Mouse (Mus musculus) 416B (cell line): ENCODE measurements at regions not wholly inside any gene's neighbourhood (a gene's known extent, or its start where the extent isn't known, plus 50 kb on each side); places are given as distances from the start of the nearest gene placed in this dataset.

ENCODE experiments used
- DNase-seq: peaks from one replicate; pipeline ENCODE4 v3.0.0; 2011; ENCODE audit warnings: low read depth

- DNase-seq, result no peak
Observed at GRCm38 (mm10) chr3:39372426-39372950, 485.7 kb downstream of the Fat4 start.

GRCm38 (mm10) chr3:39375465-39375864, 488.7 kb downstream of the Fat4 start:
- DNase-seq, result no peak

GRCm38 (mm10) chr3:39388491-39388890, 501.8 kb downstream of the Fat4 start:
- no peak for DNase-seq

- no peak for DNase-seq
Observed at GRCm38 (mm10) chr3:39390442-39390841, 503.7 kb downstream of the Fat4 start.

- peak; percentile 2 for DNase-seq
Observed at GRCm38 (mm10) chr3:39392053-39392452, 505.3 kb downstream of the Fat4 start.

- no peak for DNase-seq
Observed at GRCm38 (mm10) chr3:39396672-39397071, 509.9 kb downstream of the Fat4 start.

GRCm38 (mm10) chr3:39397255-39397654, 510.5 kb downstream of the Fat4 start:
- DNase-seq, result no peak

- no peak for DNase-seq
Observed at GRCm38 (mm10) chr3:39397677-39398076, 510.9 kb downstream of the Fat4 start.

- no peak for DNase-seq
Observed at GRCm38 (mm10) chr3:39424778-39425642, 538.3 kb downstream of the Fat4 start.

GRCm38 (mm10) chr3:39425643-39426016, 538.9 kb downstream of the Fat4 start:
- DNase-seq, result no peak

- no peak for DNase-seq
Observed at GRCm38 (mm10) chr3:39443328-39443727, 556.6 kb downstream of the Fat4 start.

GRCm38 (mm10) chr3:39455650-39456049, 568.9 kb downstream of the Fat4 start:
- DNase-seq, result no peak

GRCm38 (mm10) chr3:39460183-39460888, 573.6 kb downstream of the Fat4 start:
- no peak for DNase-seq

GRCm38 (mm10) chr3:39461561-39461960, 574.8 kb downstream of the Fat4 start:
- peak; percentile 1 for DNase-seq

- no peak for DNase-seq
Observed at GRCm38 (mm10) chr3:39465811-39466210, 579.1 kb downstream of the Fat4 start.

- no peak for DNase-seq
Observed at GRCm38 (mm10) chr3:39489392-39489791, 602.7 kb downstream of the Fat4 start.

- no peak for DNase-seq
Observed at GRCm38 (mm10) chr3:39494363-39494762, 607.6 kb downstream of the Fat4 start.

- DNase-seq, result no peak
Observed at GRCm38 (mm10) chr3:39528087-39528486, 641.3 kb downstream of the Fat4 start.

- no peak for DNase-seq
Observed at GRCm38 (mm10) chr3:39537515-39537914, 650.8 kb downstream of the Fat4 start.

GRCm38 (mm10) chr3:39540530-39541118, 653.9 kb downstream of the Fat4 start:
- DNase-seq, result no peak

GRCm38 (mm10) chr3:39559460-39560041, 672.8 kb downstream of the Fat4 start:
- no peak for DNase-seq

GRCm38 (mm10) chr3:39560951-39561350, 674.2 kb downstream of the Fat4 start:
- DNase-seq, result no peak
